Mouse (Mus musculus) kidney, postnatal 14 days (tissue): ENCODE measurements at regions not wholly inside any gene's neighbourhood (a gene's known extent, or its start where the extent isn't known, plus 50 kb on each side); places are given as distances from the start of the nearest gene placed in this dataset.

Source experiments
- DNase-seq: peaks from one replicate; pipeline ENCODE4 v3.0.0; 2022; ENCODE audit warnings: mixed read lengths

- peak; percentile 58 for DNase-seq
Observed at GRCm38 (mm10) chr3:51156386-51157290, 67.6 kb upstream of the Noct start.

GRCm38 (mm10) chr3:51157291-51157650 is 67.0 kb upstream of the Noct start:
- no peak for DNase-seq

- DNase-seq: no peak
Observed at GRCm38 (mm10) chr3:51158449-51158848, 65.8 kb upstream of the Noct start.

- DNase-seq: no peak
Observed at GRCm38 (mm10) chr3:51159322-51159721, 64.9 kb upstream of the Noct start.

- DNase-seq: peak; percentile 8
Observed at GRCm38 (mm10) chr3:51159881-51160280, 64.4 kb upstream of the Noct start.

GRCm38 (mm10) chr3:51160625-51161024 is 63.6 kb upstream of the Noct start:
- DNase-seq: no peak

- DNase-seq: no peak
Observed at GRCm38 (mm10) chr3:51169150-51169925, 54.9 kb upstream of the Noct start.

- DNase-seq: peak; percentile 83
Observed at GRCm38 (mm10) chr3:51170225-51170852, 53.9 kb upstream of the Noct start.
